Mouse (Mus musculus) midbrain, embryonic 15.5 days (tissue): Measurements from ENCODE around the gene Srrm1. TPM values are rescaled to one million over a fixed set of nuclear protein-coding genes. Genes with fewer than 3 reads are reported as not detected.

Source experiments
- ATAC-seq: fragments of 200-750 bp; cut with Nextera tagmentation; replicated peaks from 2 replicates; pipeline ENCODE4 v1.8.0; 2017; ENCODE audit warnings: moderate TSS enrichment
- H3K27ac ChIP-seq: fragments of 300-500 bp; sonication (generic); 2 replicates; pipeline ENCODE4 v1.5.1; 2015; ENCODE audit warnings: mild to moderate bottlenecking, inconsistent platforms
- H3K27me3 ChIP-seq: fragments of 300-500 bp; sonication (generic); replicated peaks from 2 replicates; pipeline ENCODE4 v1.6.1; 2015; ENCODE audit warnings: inconsistent platforms
- H3K36me3 ChIP-seq: fragments of 300-500 bp; sonication (generic); replicated peaks from 2 replicates; pipeline ENCODE4 v1.6.1; 2015; ENCODE audit warnings: inconsistent platforms
- H3K4me1 ChIP-seq: fragments of 300-500 bp; sonication (generic); 2 replicates; pipeline ENCODE4 v1.6.1; 2015; ENCODE audit warnings: inconsistent platforms
- H3K4me2 ChIP-seq: fragments of 300-500 bp; sonication (generic); 2 replicates; pipeline ENCODE4 v1.6.1; 2015; ENCODE audit warnings: inconsistent platforms, mild to moderate bottlenecking, moderate library complexity
- H3K4me3 ChIP-seq: fragments of 300-500 bp; sonication (generic); 2 replicates; pipeline ENCODE4 v1.5.1; 2015; ENCODE audit warnings: mild to moderate bottlenecking, inconsistent platforms
- H3K9ac ChIP-seq: fragments of 300-500 bp; sonication (generic); 2 replicates; pipeline ENCODE4 v1.6.1; 2015; ENCODE audit warnings: mild to moderate bottlenecking, inconsistent platforms
- H3K9me3 ChIP-seq: fragments of 300-500 bp; sonication (generic); 2 replicates; pipeline ENCODE4 v1.6.1; 2016; ENCODE audit warnings: inconsistent platforms
- WGBS: fragments of 180-500 bp; shearing (Covaris S2); methylation state at CpG from one replicate; pipeline ENCODE4 v1.1.7; 2015; ENCODE audit warnings: mixed read lengths; 5-methylcytosine and 5-hydroxymethylcytosine counted together
- polyA plus RNA-seq: library from polyadenylated mRNA; unstranded; fragments of >200 nt; fragmentation: Nextera tagmentation; extraction: Ambion mirVana; gene quantifications from 2 replicates; pipeline ENCODE4 v1.2.1, GENCODE M21; 2015

Gene Srrm1
- polyA plus RNA-seq, 1 experiment from 2014 or later = 185 TPM

DNA sequence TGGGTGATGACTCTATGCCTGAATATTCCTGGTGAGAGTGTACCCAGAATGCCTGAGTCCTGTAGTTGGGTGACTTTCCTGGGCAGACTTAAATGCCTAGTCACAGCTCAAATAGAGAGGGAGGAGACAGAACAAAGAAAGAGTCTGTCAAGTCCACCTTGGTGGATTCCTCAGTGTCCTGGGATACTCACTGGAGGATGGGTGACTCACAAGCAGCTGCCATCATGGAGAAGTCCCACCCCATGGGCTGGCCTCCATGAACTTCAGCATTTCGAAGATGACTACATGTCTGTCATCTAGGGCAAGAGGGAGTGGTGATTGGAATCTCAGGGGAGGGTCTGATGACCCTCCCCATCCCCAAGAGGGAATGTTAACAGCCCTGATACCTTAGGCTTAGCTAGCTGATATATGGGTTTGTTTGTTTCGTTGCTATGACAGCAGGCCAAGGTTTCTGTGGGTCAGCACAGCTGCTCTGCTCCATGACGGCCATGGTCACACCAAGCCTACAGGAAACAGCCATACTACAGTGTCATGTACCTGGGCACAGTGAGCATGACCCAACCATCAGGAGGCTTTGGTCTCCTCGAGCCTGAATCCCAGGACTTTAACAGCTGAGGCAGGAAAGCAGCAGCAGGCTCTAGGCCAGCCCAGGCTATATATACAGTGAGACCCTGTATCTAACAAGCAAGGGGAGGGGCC, 76.3 kb downstream of the Srrm1 start:
- H3K27ac ChIP-seq = no peak overlapping the region
- no peak overlapping the region for H3K4me3 ChIP-seq
- H3K36me3 ChIP-seq = no peaks in the 10 kb centered on the region
- no peak overlapping the region for H3K9ac ChIP-seq
- WGBS = 76% methylated on average over 4 of the region's 4 CpGs
- no peaks in the 10 kb centered on the region for H3K9me3 ChIP-seq
- H3K4me2 ChIP-seq = no peak overlapping the region
- peaks cover 4% of the 10 kb centered on the region; the same call in 1 of the 2 replicates for H3K27me3 ChIP-seq
- no peak for ATAC-seq
- H3K4me1 ChIP-seq = peaks cover 4% of the 10 kb centered on the region

DNA sequence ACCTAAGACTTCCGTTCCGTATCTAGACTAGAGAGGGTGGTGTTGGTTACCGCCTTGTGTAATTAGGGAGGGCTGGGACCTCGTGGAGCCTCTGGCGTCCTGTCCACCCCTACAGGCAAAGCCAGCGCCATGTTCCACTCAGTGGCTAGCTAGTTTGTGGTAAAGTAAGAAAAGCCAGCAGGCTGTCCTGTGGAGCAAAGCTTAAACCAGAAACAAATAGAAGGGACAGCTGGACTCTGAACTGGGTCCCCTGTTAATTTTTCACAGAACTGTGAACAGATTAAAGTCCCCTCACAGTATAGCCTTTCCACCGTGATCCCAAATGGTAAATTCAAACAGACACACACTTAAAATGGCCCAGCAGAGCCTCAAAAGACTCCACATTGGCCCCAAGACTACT, 78.4 kb downstream of the Srrm1 start:
- Histone ChIP-seq H3K9me3 (no peaks in the 10 kb centered on the region), H3K4me3 (no peak overlapping the region), H3K27me3 (peaks cover 4% of the 10 kb centered on the region; the same call in 1 of the 2 replicates), H3K4me2 (no peak overlapping the region), H3K27ac (no peak overlapping the region), H3K9ac (no peak overlapping the region), H3K4me1 (peaks cover 23% of the 10 kb centered on the region), H3K36me3 (no peaks in the 10 kb centered on the region)
- WGBS = 73% methylated on average over 7 of the region's 7 CpGs
- ATAC-seq = no peak

DNA sequence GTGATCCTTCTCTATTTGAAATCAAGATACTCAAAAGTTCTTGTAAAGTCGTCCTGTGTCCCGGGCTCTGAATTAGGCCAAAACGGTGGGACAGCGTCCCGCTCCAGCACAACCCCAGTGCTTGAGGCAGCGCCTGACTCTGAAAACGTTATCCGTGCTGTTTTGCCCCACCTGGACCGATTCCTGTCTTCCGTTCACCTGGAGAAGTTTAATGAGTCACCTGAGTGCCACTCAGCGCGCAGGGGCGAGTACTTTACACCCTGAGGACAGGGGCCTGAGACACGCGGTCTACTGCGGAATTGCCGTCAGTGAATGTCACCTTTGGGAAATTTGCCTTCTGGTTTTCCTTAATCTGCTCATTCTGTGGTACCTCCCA, 79.8 kb downstream of the Srrm1 start:
- WGBS = 4% methylated on average over 17 of the region's 17 CpGs
- H3K9ac ChIP-seq = no peak overlapping the region
- H3K9me3 ChIP-seq = no peaks in the 10 kb centered on the region
- no peak overlapping the region for H3K27ac ChIP-seq
- no peak for ATAC-seq
- peaks cover 32% of the 10 kb centered on the region for H3K4me1 ChIP-seq
- no peaks in the 10 kb centered on the region for H3K36me3 ChIP-seq
- H3K4me2 ChIP-seq = peak overlapping the region; percentile 76
- peaks cover 4% of the 10 kb centered on the region; the same call in 1 of the 2 replicates for H3K27me3 ChIP-seq
- peak overlapping the region; percentile 85 for H3K4me3 ChIP-seq

DNA sequence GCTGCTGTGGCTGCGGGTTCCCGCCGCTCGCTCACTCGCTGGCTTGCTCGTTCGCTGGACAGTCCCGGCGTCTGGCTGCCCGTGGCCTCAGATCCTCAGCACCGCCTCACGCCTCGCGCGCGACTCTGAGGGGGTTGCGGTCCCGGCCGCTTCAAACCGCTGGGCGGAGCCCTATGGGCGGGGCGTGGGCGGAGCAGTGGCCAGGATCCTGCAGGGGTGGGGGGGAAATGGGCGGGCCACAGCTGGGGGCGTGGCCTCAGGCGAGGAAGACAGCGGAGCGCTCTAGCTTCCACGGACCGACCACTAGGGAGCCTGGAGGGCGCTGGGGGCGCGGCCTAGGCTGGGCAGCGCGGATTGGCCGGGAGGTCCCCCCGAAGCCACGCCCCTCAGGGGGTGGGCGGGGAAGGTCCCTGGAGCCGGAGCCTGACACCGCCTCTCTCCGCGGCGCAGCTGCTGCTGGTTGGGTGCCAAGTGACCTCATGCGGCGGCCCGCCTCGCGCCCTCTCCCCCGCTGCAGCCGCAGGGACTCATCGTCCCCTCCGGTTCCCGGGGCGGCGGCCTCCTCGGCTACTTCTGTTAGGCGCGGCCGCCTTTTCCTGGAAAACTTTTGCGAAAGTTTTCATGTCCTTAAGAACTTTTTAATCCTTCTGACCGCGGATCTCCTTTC, 80.3 kb downstream of the Srrm1 start, which contains the start of gene Clic4:
Gene Clic4 (minus strand): TSS at position 175 of the 667 bp plus-strand sequence.
- ATAC-seq = peak; percentile 99
- Histone ChIP-seq H3K4me3 (peak within 1 kb of the TSS; percentile 85), H3K9ac (peak within 1 kb of the TSS; percentile 85), H3K4me1 (peaks cover 34% of the 10 kb centered on the region), H3K9me3 (no peaks in the 10 kb centered on the region), H3K27ac (peak within 1 kb of the TSS; percentile 91), H3K4me2 (peak within 1 kb of the TSS; percentile 76), H3K27me3 (peaks cover 4% of the 10 kb centered on the region; the same call in 1 of the 2 replicates), H3K36me3 (no peaks in the 10 kb centered on the region)
- under 1% methylated on average over 52 of the region's 64 CpGs for WGBS

DNA sequence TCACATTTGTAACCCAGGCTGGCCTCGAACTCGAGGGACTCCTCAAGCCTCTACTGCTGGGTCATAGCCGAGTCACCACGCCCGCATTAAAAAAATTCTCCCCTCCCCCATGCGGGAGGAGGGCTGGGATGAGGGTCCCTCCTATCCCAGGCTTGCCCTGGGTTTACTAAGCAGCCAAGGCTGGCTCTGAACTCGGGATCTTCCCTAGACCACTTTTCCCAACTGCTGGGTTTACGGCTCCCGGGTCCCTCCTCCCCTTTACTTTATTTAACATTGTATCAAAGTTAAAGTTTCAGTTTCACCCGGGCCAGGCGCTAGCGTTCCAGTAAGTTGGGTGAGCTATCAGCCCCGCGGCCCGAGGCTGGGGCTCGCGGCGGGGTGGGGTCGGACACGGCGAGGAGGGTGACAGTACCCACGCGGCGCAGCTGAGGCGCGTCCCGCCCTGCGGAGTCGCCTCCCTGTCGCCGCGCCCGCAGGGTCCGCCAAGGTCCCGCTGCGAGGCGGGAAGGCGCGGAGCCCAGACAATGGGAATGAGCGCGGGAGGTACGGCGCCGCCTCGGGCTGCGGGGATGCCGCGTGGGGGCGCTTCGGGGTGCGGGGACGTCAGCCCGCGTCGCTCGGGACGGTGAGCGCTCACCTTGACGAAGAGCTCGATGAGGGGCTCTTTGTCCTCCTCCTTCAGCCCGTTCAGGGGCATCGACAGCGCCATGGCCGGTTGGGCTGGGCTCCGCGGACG, 81.1 kb downstream of the Srrm1 start:
- WGBS = under 1% methylated on average over 67 of the region's 67 CpGs
- Histone ChIP-seq H3K27me3 (peaks cover 4% of the 10 kb centered on the region; the same call in 1 of the 2 replicates), H3K4me1 (peaks cover 42% of the 10 kb centered on the region), H3K36me3 (no peaks in the 10 kb centered on the region), H3K4me3 (peak overlapping the region; percentile 85), H3K9me3 (no peaks in the 10 kb centered on the region), H3K4me2 (peak overlapping the region; percentile 76), H3K9ac (peak overlapping the region; percentile 85), H3K27ac (peak overlapping the region; percentile 91)
- ATAC-seq = peak; percentile 70

DNA sequence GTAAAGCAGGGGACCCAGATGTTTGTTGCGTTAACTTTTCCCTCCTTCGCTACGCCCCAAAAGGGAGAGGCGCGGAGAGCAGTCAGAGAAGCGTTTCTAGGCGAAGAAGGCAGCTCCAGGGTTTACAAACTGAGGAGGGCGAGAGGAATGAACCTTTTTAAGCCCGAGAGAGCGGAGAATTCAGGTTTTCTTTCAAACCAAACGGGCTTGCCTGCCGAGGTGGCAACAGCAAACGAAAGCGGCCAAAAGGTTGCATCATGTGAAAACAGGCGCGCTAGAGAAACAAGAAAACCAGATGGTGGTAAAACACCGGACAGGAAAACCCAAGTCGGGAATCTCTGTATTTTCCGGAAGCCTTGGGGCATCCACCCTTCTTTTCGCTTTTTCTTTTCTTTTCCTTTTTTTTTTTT, 81.7 kb downstream of the Srrm1 start:
- peak overlapping the region; percentile 85 for H3K4me3 ChIP-seq
- under 1% methylated on average over 20 of the region's 20 CpGs for WGBS

More for the DNA sequence above, 81.7 kb downstream of the Srrm1 start:
- no peaks in the 10 kb centered on the region for H3K36me3 ChIP-seq
- peaks cover 4% of the 10 kb centered on the region; the same call in 1 of the 2 replicates for H3K27me3 ChIP-seq
- peak overlapping the region; percentile 76 for H3K4me2 ChIP-seq
- peaks cover 45% of the 10 kb centered on the region for H3K4me1 ChIP-seq
- no peak for ATAC-seq
- H3K9me3 ChIP-seq = no peaks in the 10 kb centered on the region
- no peak overlapping the region for H3K27ac ChIP-seq
- peak overlapping the region; percentile 85 for H3K9ac ChIP-seq

Other genes starting within 250 kb of the Srrm1 start
- not detected in 2 replicates for gene Runx3, start 232.7 kb downstream of the Srrm1 start, polyA plus RNA-seq
- gene Clic4, start 80.5 kb downstream of the Srrm1 start, polyA plus RNA-seq = 63.8 and 69.5 TPM in 2 replicates
- gene Ncmap, start 44.9 kb upstream of the Srrm1 start, polyA plus RNA-seq = 1.1 and 1.2 TPM in 2 replicates
- gene Rcan3, start 80.5 kb upstream of the Srrm1 start, polyA plus RNA-seq = 53.0 and 54.1 TPM in 2 replicates
- gene Stpg1, start 141.5 kb upstream of the Srrm1 start, polyA plus RNA-seq = 0.36 and 0.59 TPM in 2 replicates
- 10.7 and 13.1 TPM in 2 replicates for gene Nipal3, start 141.7 kb upstream of the Srrm1 start, polyA plus RNA-seq
- gene Grhl3, start 220.3 kb upstream of the Srrm1 start, polyA plus RNA-seq = 1.5 TPM in 2 replicates